Mouse (Mus musculus) adrenal gland, adult 18-20 months (tissue): ENCODE data around the gene Psmd11. TPM values are rescaled to one million over a fixed set of nuclear protein-coding genes. Genes with fewer than 3 reads are reported as not detected.

Experiments used
- DNase-seq, 2 experiments: peaks; one replicate each; pipeline ENCODE4 v3.0.0; 2021 to 2022; ENCODE audit warnings: low spot score in 2 of 2
- total RNA-seq, 2 experiments: library from RNA; stranded (reverse); gene quantifications; 1 replicate in 1 of 2; 2 replicates in 1 of 2; pipeline ENCODE4 v1.2.3; 2021

Gene Psmd11
- total RNA-seq, 2 experiments from 2014 or later = 142 to 151 TPM

- DNase-seq = no peak
Measured at GRCm38 (mm10) chr11:80479906-80480866, 51.8 kb downstream of the Psmd11 start.

DNA sequence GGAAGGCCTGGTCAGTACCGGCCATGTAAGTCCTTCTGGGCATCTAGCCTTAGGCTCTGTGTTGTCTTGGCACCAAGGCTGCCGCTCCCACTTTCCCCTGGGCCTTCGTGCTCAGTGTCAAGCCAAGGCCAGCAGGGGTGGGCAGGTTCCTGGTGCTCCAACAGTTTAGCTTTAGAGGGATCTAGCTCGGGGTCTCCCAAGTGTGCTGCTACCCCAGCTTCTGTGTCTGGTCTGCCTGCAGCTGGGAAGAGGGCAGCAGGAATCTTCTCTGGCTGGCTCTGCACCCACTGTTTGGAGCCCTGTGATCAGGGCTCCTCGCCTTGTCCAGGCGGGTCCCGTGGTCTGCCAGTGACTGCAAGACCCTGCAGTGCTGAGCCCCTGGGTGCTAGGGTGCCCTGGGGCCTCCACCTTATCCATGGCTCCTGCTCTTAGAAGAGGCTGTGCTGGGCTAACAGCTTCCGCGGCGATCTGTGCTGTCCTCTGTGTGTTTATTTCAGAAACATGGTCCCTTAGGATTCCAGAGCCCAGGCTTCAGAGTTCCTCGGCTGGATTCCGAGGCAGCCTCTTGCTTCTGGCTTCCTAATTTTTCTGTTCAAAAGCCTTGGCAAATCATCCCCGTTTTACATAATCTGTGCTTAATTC lies 53.1 kb downstream of the Psmd11 start:
- no peak for DNase-seq

- no peak for DNase-seq
Measured at GRCm38 (mm10) chr11:80482347-80482746, 53.9 kb downstream of the Psmd11 start.

GRCm38 (mm10) chr11:80482921-80483320 lies 54.5 kb downstream of the Psmd11 start:
- no peak for DNase-seq

DNA sequence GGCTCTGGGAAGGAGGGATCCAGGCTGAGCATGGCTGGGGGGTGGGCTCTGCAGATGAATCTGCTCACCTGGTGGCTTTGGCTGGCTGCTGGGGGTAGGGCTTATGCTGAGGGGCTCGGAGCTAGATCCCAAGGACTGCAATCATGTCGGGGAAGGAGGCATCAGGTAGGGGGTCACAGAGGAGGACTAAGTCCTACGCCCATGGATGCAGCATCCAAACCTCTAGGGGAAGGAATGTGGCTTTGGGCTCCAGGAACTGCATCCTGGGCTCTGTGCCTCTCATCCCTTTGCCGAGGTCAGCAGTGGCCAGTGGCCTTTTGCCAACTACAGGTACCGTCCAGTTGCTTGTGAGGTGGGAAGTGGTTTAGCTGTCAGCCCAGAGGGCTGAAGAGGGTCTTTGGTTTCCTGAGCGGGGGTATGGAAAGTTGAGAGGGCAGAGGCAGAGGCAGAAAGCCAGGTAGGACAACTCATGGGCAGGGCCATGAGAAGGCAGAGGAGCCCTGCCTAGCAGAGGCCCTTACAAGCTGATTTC lies 55.2 kb downstream of the Psmd11 start:
- no peak for DNase-seq

DNA sequence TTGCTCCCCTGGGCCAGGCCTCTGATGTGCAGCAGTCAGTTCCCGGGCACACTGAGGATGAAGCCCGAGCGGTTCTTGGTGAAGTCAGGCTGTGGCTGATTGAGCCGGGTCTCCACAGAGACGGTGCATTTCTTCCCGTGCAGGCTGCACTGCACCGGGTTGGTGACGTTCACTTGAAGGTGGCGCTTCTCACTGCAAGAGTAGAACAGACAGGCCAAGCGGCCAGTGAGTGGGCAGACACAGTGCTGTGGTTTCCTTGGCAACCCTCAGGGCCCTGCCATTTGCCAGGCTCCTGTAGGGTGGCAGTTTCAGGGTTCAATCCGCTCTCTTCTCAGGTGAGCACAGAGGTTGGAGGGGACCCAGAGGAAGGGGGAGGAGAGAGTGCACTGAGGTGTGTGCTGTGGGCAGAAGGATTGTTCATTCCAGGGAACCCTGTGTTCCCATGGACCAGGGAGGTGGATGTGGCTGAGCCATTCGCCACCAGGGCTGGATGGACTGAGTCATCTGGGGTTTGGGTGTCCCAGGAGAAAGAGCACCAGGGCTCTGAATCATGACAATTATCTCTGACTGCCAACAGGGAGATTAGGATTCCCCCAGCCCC lies 55.9 kb downstream of the Psmd11 start:
- DNase-seq = no peak

DNA sequence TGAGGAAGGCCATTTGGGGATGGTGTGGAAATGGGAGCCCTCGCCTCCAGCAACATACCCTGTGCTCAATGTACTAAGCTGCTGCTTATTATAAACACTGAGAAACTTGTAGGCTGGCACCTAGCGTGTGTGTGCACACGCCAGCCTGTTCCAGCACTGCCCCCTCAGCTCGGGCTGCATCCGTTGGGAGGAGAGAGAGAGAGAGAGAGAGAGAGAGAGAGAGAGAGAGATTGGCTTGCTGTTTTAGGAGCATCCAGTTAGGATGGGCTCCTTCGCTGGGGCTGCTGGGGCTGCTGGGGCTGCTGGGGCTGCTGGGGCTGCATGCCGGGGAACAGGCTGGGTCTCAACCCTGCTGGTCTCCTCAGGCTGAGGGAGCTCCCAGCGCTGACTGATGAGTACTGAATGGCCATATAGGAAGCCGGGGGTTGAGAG lies 56.7 kb downstream of the Psmd11 start:
- no peak for DNase-seq

GRCm38 (mm10) chr11:80485622-80486206 lies 57.3 kb downstream of the Psmd11 start:
- DNase-seq = no peak

GRCm38 (mm10) chr11:80487904-80488587 lies 59.6 kb downstream of the Psmd11 start:
- no peak for DNase-seq

DNA sequence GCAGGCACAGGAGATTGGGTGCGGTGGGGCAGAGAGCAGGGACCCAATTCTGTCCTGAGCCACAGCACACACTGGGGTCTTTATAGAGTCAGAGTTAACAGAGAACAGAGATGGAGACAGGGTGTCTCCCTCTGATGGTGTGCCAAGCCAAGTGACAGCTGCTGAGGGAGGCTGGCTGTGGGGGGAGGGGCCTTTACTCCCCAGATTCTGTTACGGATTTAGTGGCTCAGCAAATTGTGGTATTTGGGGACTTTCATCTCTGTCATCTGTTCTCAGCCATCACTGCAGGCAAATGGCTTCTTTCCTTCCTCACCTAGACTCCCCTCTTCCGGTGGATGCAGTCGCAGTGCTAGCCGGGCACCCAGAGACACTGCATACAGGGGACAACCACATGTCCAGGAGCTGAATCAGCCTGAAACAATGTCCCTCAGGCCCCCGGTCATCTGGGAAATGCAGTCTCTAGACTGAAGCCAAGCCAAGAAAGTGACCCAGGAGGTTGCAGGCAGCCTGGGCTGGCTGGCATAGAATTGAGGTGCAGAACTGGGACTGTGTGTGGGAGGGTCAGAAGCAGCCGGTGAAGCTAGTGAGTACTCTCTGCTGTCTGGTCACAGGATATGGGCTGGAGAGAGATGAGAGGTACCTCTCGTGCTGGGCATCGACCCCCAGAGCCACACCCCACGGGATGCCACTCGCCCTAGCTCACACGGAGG lies 60.9 kb downstream of the Psmd11 start:
- no peak for DNase-seq

DNA sequence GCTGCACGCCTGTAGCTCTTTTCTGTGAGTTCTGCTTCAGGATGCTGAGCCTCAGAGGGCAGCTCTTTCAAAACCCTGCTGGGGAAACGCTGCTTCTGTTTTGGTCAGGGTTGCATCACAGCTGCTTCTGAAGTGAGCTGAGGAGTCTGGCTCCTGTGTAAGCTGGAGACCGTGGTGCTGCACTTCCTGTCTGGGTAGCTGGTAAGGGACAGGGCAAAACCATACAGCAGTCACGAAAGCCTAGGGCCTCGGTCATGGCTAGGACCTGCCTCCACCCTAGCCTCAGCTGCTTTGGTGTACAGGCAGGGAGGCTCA lies 61.4 kb downstream of the Psmd11 start:
- DNase-seq = no peak

GRCm38 (mm10) chr11:80490831-80491230 lies 62.4 kb downstream of the Psmd11 start:
- DNase-seq = no peak

DNA sequence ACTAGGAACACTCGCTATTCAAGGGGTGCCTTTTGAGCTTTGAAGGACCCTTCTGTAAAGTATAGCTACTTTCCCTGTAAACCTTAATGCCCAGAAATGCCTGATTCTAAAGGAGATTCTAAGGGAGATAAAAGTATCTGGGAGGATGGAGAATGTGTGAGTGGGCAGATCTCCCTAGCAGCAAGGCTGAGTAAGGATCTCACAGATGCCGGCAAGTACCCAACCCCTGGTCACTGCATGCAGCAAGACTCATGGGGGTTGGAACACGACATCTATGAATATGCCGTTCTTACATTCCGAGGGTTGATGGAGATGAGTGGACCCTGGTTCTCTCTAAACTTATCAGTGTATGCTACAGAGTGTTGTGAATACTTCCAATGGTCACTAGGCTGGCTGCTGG lies 64.8 kb downstream of the Psmd11 start:
- DNase-seq = no peak

DNA sequence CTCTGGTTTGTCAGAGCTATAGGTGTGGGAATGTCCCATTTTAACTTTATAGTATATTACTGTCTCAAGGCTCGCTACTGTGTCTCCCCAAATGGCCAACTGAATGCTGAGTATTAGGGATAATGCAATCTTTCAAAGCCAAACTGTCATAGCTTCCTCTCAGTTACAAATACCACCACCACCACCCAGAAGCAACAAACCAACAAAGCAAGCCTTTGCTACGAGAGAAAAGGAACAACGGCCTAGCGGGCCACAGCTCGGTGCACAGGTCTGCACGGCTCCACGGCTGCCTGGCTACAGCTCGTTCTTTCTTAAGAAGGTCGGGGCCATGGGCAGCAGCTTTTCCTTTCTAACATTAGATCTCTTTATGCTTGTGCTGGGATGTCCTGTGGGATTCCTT lies 66.4 kb downstream of the Psmd11 start:
- DNase-seq = no peak

DNA sequence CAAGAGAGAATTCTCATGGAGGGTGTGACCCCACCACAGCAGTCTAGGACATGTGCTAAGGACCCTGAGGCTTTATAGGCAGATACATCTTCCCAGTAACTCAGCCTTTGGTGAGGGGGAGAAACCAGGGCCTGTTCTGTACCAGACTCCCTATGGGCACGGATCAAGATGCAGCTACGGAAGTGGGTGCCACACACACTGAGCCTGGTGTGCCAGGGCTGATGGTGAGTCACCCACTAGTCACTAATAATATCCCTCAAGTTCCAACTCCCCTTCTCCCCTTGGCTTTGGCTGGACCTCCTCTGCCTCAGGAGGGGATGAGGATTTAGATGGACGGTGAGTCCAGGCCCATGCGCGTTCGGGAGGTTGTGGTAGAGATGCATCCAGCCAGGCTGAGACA lies 67.6 kb downstream of the Psmd11 start:
- no peak for DNase-seq

- no peak for DNase-seq
Measured at GRCm38 (mm10) chr11:80496640-80497039, 68.2 kb downstream of the Psmd11 start.

GRCm38 (mm10) chr11:80497225-80497919 lies 69.0 kb downstream of the Psmd11 start:
- no peak for DNase-seq

DNA sequence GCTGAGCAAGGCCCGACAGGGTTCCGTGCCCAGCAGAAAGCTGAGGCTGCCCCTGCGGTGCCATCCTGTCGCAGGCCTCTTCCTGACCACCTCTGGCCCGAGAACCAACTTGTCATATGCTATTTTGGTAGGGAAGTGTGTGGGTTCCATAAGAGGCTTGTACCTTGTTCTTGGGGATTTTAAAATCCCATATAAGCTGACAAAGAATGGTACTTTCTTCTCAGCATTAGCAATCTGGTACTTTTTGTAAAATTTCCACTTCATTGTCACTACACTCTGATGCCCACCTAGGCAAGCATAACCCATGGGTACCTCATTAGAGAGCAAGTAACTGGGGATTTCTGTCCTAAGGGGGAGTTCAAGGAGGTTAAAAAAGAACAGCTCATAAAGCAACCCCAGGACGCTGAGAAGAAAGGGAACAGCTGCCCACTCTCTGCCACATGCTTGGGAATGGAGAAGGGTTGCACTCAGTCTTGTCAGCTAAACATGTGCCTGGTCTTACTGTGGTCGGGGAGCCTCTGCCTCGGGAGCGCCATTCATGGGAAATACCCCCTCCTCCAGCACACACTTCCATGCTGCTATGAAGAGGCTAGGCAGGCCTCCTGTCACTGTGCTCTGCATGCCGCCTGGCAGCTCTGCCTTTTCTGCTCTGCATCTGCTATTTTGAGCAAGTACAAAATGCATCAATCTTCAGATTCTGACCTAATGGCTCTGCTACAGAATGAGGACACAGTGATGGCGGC lies 70.1 kb downstream of the Psmd11 start:
- no peak for DNase-seq

DNA sequence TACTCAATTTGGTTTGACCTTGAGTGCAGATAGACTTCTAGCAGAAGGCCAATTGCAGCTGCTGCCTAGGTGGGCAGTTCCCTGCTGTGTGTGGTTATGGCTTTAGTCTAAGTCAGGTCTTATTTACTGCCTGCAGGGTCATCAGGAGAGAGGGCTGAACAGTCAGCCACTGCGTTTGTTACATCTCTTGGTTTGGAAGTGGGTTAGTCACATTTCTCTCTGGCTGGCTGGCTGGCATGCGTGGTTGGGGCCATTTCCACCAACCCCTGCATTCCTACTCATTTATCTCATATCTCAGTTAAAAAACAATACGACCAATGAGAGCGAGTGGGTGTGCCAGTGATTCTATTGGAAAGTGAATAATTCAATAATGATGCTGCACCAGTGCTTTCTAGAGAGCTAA lies 71.1 kb downstream of the Psmd11 start:
- no peak for DNase-seq
